In the genomic region with DNA sequence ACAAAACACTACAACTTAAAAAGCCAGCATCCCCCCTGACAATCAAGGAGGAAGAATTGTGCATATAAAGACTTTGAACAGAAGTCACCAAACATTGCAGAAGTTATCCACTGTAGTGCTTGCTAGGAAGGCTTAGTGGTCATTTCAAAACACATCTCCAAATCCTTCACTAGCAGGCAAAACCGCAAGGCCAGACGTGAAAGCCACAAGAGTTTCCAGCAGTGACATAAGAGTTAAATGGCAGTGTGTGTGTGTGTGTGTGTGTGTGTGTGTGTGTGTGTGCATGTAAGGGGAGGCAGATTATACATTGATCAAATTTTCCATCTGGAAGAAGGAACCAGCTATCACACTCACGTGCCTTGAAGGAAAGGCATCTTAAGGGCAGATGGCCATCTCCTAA, we compare ENCODE assay signal across 29 mouse cellular contexts. TPM values are rescaled to one million over a fixed set of nuclear protein-coding genes. Genes with fewer than 3 reads are reported as not detected.
A peak's percentile ranks its signal among the peaks of the same experiment; 100 is the strongest.
DNase-seq lines count a peak whose midpoint lies in the region; ATAC-seq lines count a peak whose summit lies in the region.
"Had no signal": no experiment of that assay in that cellular context is flagged by ENCODE, and none has a peak within 500 bp of the region (broad histone marks: within the 10 kb centered on the region; RNA-seq: fewer than 3 reads in every experiment).

No protein-coding gene starts in this region.

- no peak overlapping the region for H3K4me3 ChIP-seq in intestine, embryonic 16.5 days (ENCODE audit: low read length)
- H3K4me3 ChIP-seq in midbrain, embryonic 10.5 days: no peak overlapping the region
- H3K4me3 ChIP-seq: embryonic facial prominence, embryonic 13.5 days; embryonic facial prominence, embryonic 15.5 days; erythroblast, embryonic 14.5 days; forebrain, embryonic 13.5 days; forebrain, embryonic 15.5 days had no signal

- ATAC-seq in granulocyte monocyte progenitor cell, adult 5-6 weeks (replicated peaks; ENCODE audit: poor library complexity, severe bottlenecking): peak; percentile 92
- peak; percentile 27; the same call in 1 of the 2 replicates for ATAC-seq in megakaryocyte, adult 5-6 weeks (ENCODE audit: poor library complexity, severe bottlenecking)
- ATAC-seq in intestine, embryonic 16.5 days: no peak
- ATAC-seq: CD4-positive, CD25-positive, alpha-beta regulatory T cell, adult 4 months; forebrain, embryonic 13.5 days; forebrain, embryonic 15.5 days; forebrain, postnatal 0 days had no signal

- no peaks in the 10 kb centered on the region for H3K9me3 ChIP-seq in intestine, embryonic 16.5 days (ENCODE audit: control insufficient read depth, low read length)
- H3K9me3 ChIP-seq in midbrain, embryonic 10.5 days (replicated peaks): no peaks in the 10 kb centered on the region
- H3K9me3 ChIP-seq: embryonic facial prominence, embryonic 13.5 days; embryonic facial prominence, embryonic 15.5 days; forebrain, embryonic 13.5 days; forebrain, embryonic 15.5 days; G1E had no signal

- no peak overlapping the region for H3K9ac ChIP-seq in intestine, embryonic 16.5 days (ENCODE audit: low read depth, low read length)
- H3K9ac ChIP-seq: embryonic facial prominence, embryonic 13.5 days; embryonic facial prominence, embryonic 15.5 days; forebrain, embryonic 13.5 days; forebrain, embryonic 15.5 days; forebrain, postnatal 0 days had no signal

- H3K36me3 ChIP-seq in intestine, embryonic 16.5 days (ENCODE audit: control insufficient read depth, insufficient read depth, low read length): no peaks in the 10 kb centered on the region
- no peaks in the 10 kb centered on the region for H3K36me3 ChIP-seq in midbrain, embryonic 10.5 days
- H3K36me3 ChIP-seq: forebrain, embryonic 15.5 days had no signal

- H3K27ac ChIP-seq in intestine, embryonic 16.5 days (ENCODE audit: low read length): no peak overlapping the region
- H3K27ac ChIP-seq in midbrain, embryonic 10.5 days (replicated peaks): no peak overlapping the region
- H3K27ac ChIP-seq: embryonic facial prominence, embryonic 13.5 days; embryonic facial prominence, embryonic 15.5 days; forebrain, embryonic 13.5 days; forebrain, embryonic 15.5 days had no signal

- no peak overlapping the region for H3K4me2 ChIP-seq in intestine, embryonic 16.5 days (ENCODE audit: low read depth, low read length)
- H3K4me2 ChIP-seq: embryonic facial prominence, embryonic 13.5 days; embryonic facial prominence, embryonic 15.5 days; forebrain, embryonic 13.5 days; forebrain, embryonic 15.5 days had no signal

- H3K27me3 ChIP-seq in intestine, embryonic 16.5 days (replicated peaks; ENCODE audit: control insufficient read depth, insufficient read depth, low read length): no peaks in the 10 kb centered on the region
- H3K27me3 ChIP-seq in midbrain, embryonic 10.5 days (ENCODE audit: low read depth, poor library complexity, severe bottlenecking): no peaks in the 10 kb centered on the region
- H3K27me3 ChIP-seq: CH12.LX; embryonic facial prominence, embryonic 13.5 days; embryonic facial prominence, embryonic 15.5 days; forebrain, embryonic 13.5 days; forebrain, embryonic 15.5 days had no signal

- H3K4me1 ChIP-seq in intestine, embryonic 16.5 days (ENCODE audit: control insufficient read depth, insufficient read depth, low read length): no peaks in the 10 kb centered on the region
- H3K4me1 ChIP-seq in midbrain, embryonic 10.5 days: no peaks in the 10 kb centered on the region
- H3K4me1 ChIP-seq: embryonic facial prominence, embryonic 13.5 days; embryonic facial prominence, embryonic 15.5 days; forebrain, embryonic 13.5 days; forebrain, embryonic 15.5 days had no signal

- WGBS in intestine, embryonic 16.5 days: 77% methylated on average over 3 of the region's 3 CpGs
- WGBS in midbrain, embryonic 10.5 days: 92% methylated on average over 3 of the region's 3 CpGs

- DNase-seq in MN1 (ENCODE audit: low spot score): peak; percentile 26
- DNase-seq in lung, adult 18-20 months: no peak
- no peak for DNase-seq in urinary bladder, postnatal 4 days (ENCODE audit: low spot score in 2 of 2)
- no peak for DNase-seq in midbrain, embryonic 10.5 days (ENCODE audit: low spot score)
- DNase-seq: adrenal gland, adult 2 months; adrenal gland, postnatal 10 days; adrenal gland, postnatal 25 days; B cell, adult 2 months; cerebellum, adult 11 months; cerebellum, adult 18-20 months; cerebellum, adult 8-10 months; cerebellum, adult 9-11 months; cerebellum, postnatal 14 days; embryo, embryonic 11 days; forebrain, postnatal 0 days had no signal

RNA-seq across cellular contexts. Expression of gene Gm49387, which starts 22.7 kb away (rescaled TPM):
- total RNA-seq in granulocyte monocyte progenitor cell, adult 5-6 weeks (2014; fragmentation: Nextera tagmentation): not detected in 2 replicates
- total RNA-seq in granulocyte monocyte progenitor cell, adult 5-6 weeks (2017): not detected in 2 replicates
- not detected in 2 replicates for total RNA-seq in megakaryocyte, adult 5-6 weeks (2015)
- total RNA-seq in megakaryocyte, adult 5-6 weeks (2017): not detected in 2 replicates
- 3.0 and 4.3 TPM in 2 replicates for polyA plus RNA-seq in intestine, embryonic 16.5 days (2015; fragmentation: Nextera tagmentation; extraction: Ambion mirVana)
- 0.12 and 1.4 TPM in 2 replicates for polyA plus RNA-seq in midbrain, embryonic 10.5 days (2016; fragmentation: Nextera tagmentation; extraction: Ambion mirVana)
- total RNA-seq: adrenal gland, postnatal 4 days; CH12.LX; forebrain, postnatal 0 days; G1E had no signal
- polyA plus RNA-seq: adrenal gland, adult 2 months; brain, embryonic 14.5 days; erythroblast, embryonic 14.5 days; forebrain, embryonic 11.5 days; forebrain, embryonic 13.5 days; G1E had no signal

RNA-seq across cellular contexts. Expression of gene Btd, which starts 22.8 kb away (rescaled TPM):
- total RNA-seq in granulocyte monocyte progenitor cell, adult 5-6 weeks (2014; fragmentation: Nextera tagmentation): 23.4 and 25.4 TPM in 2 replicates
- 11.3 and 12.4 TPM in 2 replicates for total RNA-seq in granulocyte monocyte progenitor cell, adult 5-6 weeks (2017)
- 14.8 and 17.0 TPM in 2 replicates for total RNA-seq in megakaryocyte, adult 5-6 weeks (2015)
- total RNA-seq in megakaryocyte, adult 5-6 weeks (2017): 11.3 and 18.5 TPM in 2 replicates
- 30.0 and 31.2 TPM in 2 replicates for polyA plus RNA-seq in intestine, embryonic 16.5 days (2015; fragmentation: Nextera tagmentation; extraction: Ambion mirVana)
- polyA plus RNA-seq in midbrain, embryonic 10.5 days (2016; fragmentation: Nextera tagmentation; extraction: Ambion mirVana): 15.5 and 16.4 TPM in 2 replicates

RNA-seq across cellular contexts. Expression of gene Hacl1, which starts 23.1 kb away (rescaled TPM):
- 6.0 and 23.7 TPM in 2 replicates for total RNA-seq in granulocyte monocyte progenitor cell, adult 5-6 weeks (2014; fragmentation: Nextera tagmentation)
- total RNA-seq in granulocyte monocyte progenitor cell, adult 5-6 weeks (2017): 24.1 and 24.3 TPM in 2 replicates
- 8.0 and 12.2 TPM in 2 replicates for total RNA-seq in megakaryocyte, adult 5-6 weeks (2015)
- total RNA-seq in megakaryocyte, adult 5-6 weeks (2017): 14.6 and 18.1 TPM in 2 replicates
- polyA plus RNA-seq in intestine, embryonic 16.5 days (2015; fragmentation: Nextera tagmentation; extraction: Ambion mirVana): 19.9 and 26.1 TPM in 2 replicates
- 7.2 and 9.5 TPM in 2 replicates for polyA plus RNA-seq in midbrain, embryonic 10.5 days (2016; fragmentation: Nextera tagmentation; extraction: Ambion mirVana)

RNA-seq across cellular contexts. Expression of gene Colq, which starts 26.9 kb away (rescaled TPM):
- total RNA-seq in granulocyte monocyte progenitor cell, adult 5-6 weeks (2014; fragmentation: Nextera tagmentation): not detected in 2 replicates
- not detected in 2 replicates for total RNA-seq in granulocyte monocyte progenitor cell, adult 5-6 weeks (2017)
- total RNA-seq in megakaryocyte, adult 5-6 weeks (2015): 0.07 TPM in 1 of 2 replicates, not detected in the other
- total RNA-seq in megakaryocyte, adult 5-6 weeks (2017): not detected in 2 replicates
- 0.92 and 1.0 TPM in 2 replicates for polyA plus RNA-seq in intestine, embryonic 16.5 days (2015; fragmentation: Nextera tagmentation; extraction: Ambion mirVana)
- 0.05 and 0.16 TPM in 2 replicates for polyA plus RNA-seq in midbrain, embryonic 10.5 days (2016; fragmentation: Nextera tagmentation; extraction: Ambion mirVana)
- total RNA-seq: adrenal gland, adult 2 months; adrenal gland, postnatal 25 days had no signal
- polyA plus RNA-seq: erythroblast, embryonic 14.5 days; forebrain, embryonic 11.5 days; forebrain, embryonic 13.5 days; forebrain, embryonic 15.5 days; G1E had no signal
